Mouse (Mus musculus): ENCODE data around the gene Prrxl1. TPM values are rescaled to one million over a fixed set of nuclear protein-coding genes. Genes with fewer than 3 reads are reported as not detected.
A peak's percentile ranks its signal among the peaks of the same experiment; 100 is the strongest.

Prrxl1 gene
- polyA plus RNA-seq, 1 experiment from 2014 or later, result 0.46 TPM

GRCm38 (mm10) chr14:32587013-32587784 lies 12.0 kb upstream of the Prrxl1 start:
- Histone ChIP-seq H3K9ac (ENCODE audit: low read length) (no peak overlapping the region), H3K27ac (ENCODE audit: low read length) (no peak overlapping the region), H3K4me2 (ENCODE audit: low read depth, low read length) (no peak overlapping the region), H3K27me3 (ENCODE audit: control insufficient read depth, insufficient read depth, low read length) (no peaks in the 10 kb centered on the region), H3K4me3 (replicated peaks; ENCODE audit: low read length) (no peak overlapping the region), H3K4me1 (ENCODE audit: control insufficient read depth, insufficient read depth, low read length) (no peaks in the 10 kb centered on the region), H3K36me3 (ENCODE audit: control insufficient read depth, insufficient read depth, low read length) (no peaks in the 10 kb centered on the region), H3K9me3 (replicated peaks; ENCODE audit: control insufficient read depth, low read length) (no peaks in the 10 kb centered on the region)
- WGBS, result 15% methylated on average over 10 of the region's 10 CpGs
- ATAC-seq (ENCODE audit: insufficient read depth, low FRiP score), result peak; percentile 21; the same call in 1 of the 2 replicates

- no peaks in the 10 kb centered on the region for H3K9me3 ChIP-seq (replicated peaks; ENCODE audit: control insufficient read depth, low read length)
- H3K4me3 ChIP-seq (replicated peaks; ENCODE audit: low read length), result no peak overlapping the region
- no peak overlapping the region for H3K9ac ChIP-seq (ENCODE audit: low read length)
- peaks cover 13% of the 10 kb centered on the region for H3K27me3 ChIP-seq (ENCODE audit: control insufficient read depth, insufficient read depth, low read length)
- H3K36me3 ChIP-seq (ENCODE audit: control insufficient read depth, insufficient read depth, low read length), result no peaks in the 10 kb centered on the region
- 58% methylated on average over 3 of the region's 3 CpGs for WGBS
- H3K4me1 ChIP-seq (ENCODE audit: control insufficient read depth, insufficient read depth, low read length), result no peaks in the 10 kb centered on the region
- H3K4me2 ChIP-seq (ENCODE audit: low read depth, low read length), result no peak overlapping the region
- H3K27ac ChIP-seq (ENCODE audit: low read length), result no peak overlapping the region
- no peak for ATAC-seq (ENCODE audit: insufficient read depth, low FRiP score)
Observed at GRCm38 (mm10) chr14:32590377-32590776, 8.8 kb upstream of the Prrxl1 start.

DNA sequence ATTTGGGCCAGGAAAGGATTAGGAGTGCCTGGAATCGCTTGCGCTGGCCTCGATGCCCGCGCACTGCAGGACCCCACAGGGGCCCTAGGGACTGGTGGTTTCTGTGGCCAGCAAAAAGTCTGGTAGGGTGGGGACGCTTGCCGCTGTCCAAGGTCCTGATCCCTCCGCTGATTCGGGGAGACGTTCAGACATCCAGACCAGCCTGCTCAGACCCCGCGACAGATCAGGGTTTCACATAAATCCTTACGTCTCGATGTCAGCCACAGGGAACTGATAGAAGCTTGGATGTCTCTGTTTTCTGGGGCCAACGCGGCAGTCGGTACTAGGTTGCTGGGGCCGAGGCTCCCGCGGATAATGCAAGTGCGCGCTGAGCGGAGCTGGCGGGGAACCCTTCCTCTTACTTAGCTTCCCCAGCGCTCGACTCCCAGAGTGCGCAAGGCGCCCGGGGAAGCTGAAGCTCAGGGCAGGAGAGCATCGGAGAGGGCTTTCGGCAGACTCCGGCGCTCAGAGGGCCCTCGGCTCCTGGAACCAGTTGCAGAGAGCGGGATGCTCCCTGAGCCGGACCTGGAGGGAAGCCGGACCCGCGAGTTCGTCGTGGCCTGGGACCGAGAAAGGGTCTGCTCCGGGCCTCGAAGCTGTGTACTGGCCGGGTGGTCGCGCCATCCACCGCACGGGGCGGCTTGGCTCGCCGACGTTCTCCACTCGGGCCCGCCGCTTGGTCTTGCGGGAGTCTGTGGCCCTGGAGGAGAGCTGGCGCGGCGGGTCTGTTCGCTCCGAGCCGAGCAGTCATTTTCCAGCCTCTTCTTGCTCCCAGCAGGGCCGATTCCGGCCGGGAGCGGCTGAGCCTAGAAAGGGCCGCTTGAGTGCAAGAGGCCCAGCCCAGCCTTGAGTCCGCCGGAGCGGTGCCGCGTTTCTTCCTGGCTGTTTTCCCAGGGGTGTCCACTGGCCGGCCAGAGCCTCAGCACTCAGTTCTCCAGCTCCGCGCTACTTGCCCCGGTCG lies 1.7 kb upstream of the Prrxl1 start:
- WGBS, result under 1% methylated on average over 78 of the region's 78 CpGs
- Histone ChIP-seq H3K4me3 (replicated peaks; ENCODE audit: low read length) (peak overlapping the region; percentile 10), H3K27ac (ENCODE audit: low read length) (no peak overlapping the region), H3K9ac (ENCODE audit: low read length) (no peak overlapping the region), H3K36me3 (ENCODE audit: control insufficient read depth, insufficient read depth, low read length) (no peaks in the 10 kb centered on the region), H3K9me3 (replicated peaks; ENCODE audit: control insufficient read depth, low read length) (no peaks in the 10 kb centered on the region), H3K27me3 (ENCODE audit: control insufficient read depth, insufficient read depth, low read length) (peaks cover 70% of the 10 kb centered on the region), H3K4me2 (ENCODE audit: low read depth, low read length) (peak overlapping the region; percentile 39), H3K4me1 (ENCODE audit: control insufficient read depth, insufficient read depth, low read length) (peaks cover 3% of the 10 kb centered on the region; the same call in 1 of the 2 replicates)
- peak; percentile 58; the same call in 1 of the 2 replicates for ATAC-seq (ENCODE audit: insufficient read depth, low FRiP score)

- no peaks in the 10 kb centered on the region for H3K9me3 ChIP-seq (replicated peaks; ENCODE audit: control insufficient read depth, low read length)
Observed at GRCm38 (mm10) chr14:32598437-32599219, 579 bp upstream of the Prrxl1 start.

GRCm38 (mm10) chr14:32600110-32600509 lies 903 bp downstream of the Prrxl1 start:
- Histone ChIP-seq H3K9ac (ENCODE audit: low read length) (no peak overlapping the region), H3K4me2 (ENCODE audit: low read depth, low read length) (no peak overlapping the region), H3K36me3 (ENCODE audit: control insufficient read depth, insufficient read depth, low read length) (no peaks in the 10 kb centered on the region), H3K4me3 (replicated peaks; ENCODE audit: low read length) (no peak overlapping the region), H3K9me3 (replicated peaks; ENCODE audit: control insufficient read depth, low read length) (no peaks in the 10 kb centered on the region), H3K27me3 (ENCODE audit: control insufficient read depth, insufficient read depth, low read length) (peaks cover 69% of the 10 kb centered on the region), H3K27ac (ENCODE audit: low read length) (no peak overlapping the region), H3K4me1 (ENCODE audit: control insufficient read depth, insufficient read depth, low read length) (peaks cover 3% of the 10 kb centered on the region; the same call in 1 of the 2 replicates)
- WGBS, result 6% methylated on average over 16 of the region's 16 CpGs
- no peak for ATAC-seq (ENCODE audit: insufficient read depth, low FRiP score)

More at GRCm38 (mm10) chr14:32598437-32599219, 579 bp upstream of the Prrxl1 start:
- H3K27me3 ChIP-seq (ENCODE audit: control insufficient read depth, insufficient read depth, low read length), result peaks cover 72% of the 10 kb centered on the region
- no peak for ATAC-seq (ENCODE audit: insufficient read depth, low FRiP score)
- WGBS, result 7% methylated on average over 23 of the region's 23 CpGs
- no peak overlapping the region for H3K4me3 ChIP-seq (replicated peaks; ENCODE audit: low read length)
- H3K27ac ChIP-seq (ENCODE audit: low read length), result no peak overlapping the region
- no peak overlapping the region for H3K9ac ChIP-seq (ENCODE audit: low read length)
- no peak overlapping the region for H3K4me2 ChIP-seq (ENCODE audit: low read depth, low read length)
- H3K4me1 ChIP-seq (ENCODE audit: control insufficient read depth, insufficient read depth, low read length), result peaks cover 3% of the 10 kb centered on the region; the same call in 1 of the 2 replicates
- no peaks in the 10 kb centered on the region for H3K36me3 ChIP-seq (ENCODE audit: control insufficient read depth, insufficient read depth, low read length)

- Histone ChIP-seq H3K27ac (ENCODE audit: low read length) (no peak overlapping the region), H3K4me3 (replicated peaks; ENCODE audit: low read length) (no peak overlapping the region), H3K36me3 (ENCODE audit: control insufficient read depth, insufficient read depth, low read length) (no peaks in the 10 kb centered on the region), H3K27me3 (ENCODE audit: control insufficient read depth, insufficient read depth, low read length) (peaks cover 19% of the 10 kb centered on the region), H3K9ac (ENCODE audit: low read length) (no peak overlapping the region), H3K4me2 (ENCODE audit: low read depth, low read length) (no peak overlapping the region), H3K9me3 (replicated peaks; ENCODE audit: control insufficient read depth, low read length) (no peaks in the 10 kb centered on the region), H3K4me1 (ENCODE audit: control insufficient read depth, insufficient read depth, low read length) (no peaks in the 10 kb centered on the region)
- WGBS, result 59% methylated on average over 15 of the region's 15 CpGs
- ATAC-seq (ENCODE audit: insufficient read depth, low FRiP score), result no peak
Observed at GRCm38 (mm10) chr14:32605508-32605907, 6.3 kb downstream of the Prrxl1 start.

DNA sequence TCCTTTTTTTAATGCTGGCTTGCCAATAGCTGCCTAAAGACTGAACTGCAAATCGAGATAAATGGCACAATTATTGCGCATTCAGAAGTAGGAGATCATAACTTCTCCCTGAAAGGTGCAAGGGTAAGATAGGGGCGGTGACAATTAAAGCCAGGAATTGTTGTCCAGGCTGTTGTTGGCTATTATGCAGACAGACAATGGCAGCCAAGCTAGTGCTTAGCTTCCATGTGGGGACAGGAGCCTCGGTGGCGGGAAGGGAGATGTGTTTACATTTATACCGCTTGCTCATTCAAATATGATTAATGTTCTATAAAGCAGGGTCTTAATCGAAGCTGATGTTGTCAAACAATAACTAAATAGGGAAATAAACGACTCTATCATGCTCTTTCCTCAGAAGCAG lies 7.1 kb downstream of the Prrxl1 start:
- 50% methylated on average over 8 of the region's 8 CpGs for WGBS
- H3K27ac ChIP-seq (ENCODE audit: low read length), result no peak overlapping the region
- peaks cover 12% of the 10 kb centered on the region for H3K27me3 ChIP-seq (ENCODE audit: control insufficient read depth, insufficient read depth, low read length)
- no peak overlapping the region for H3K4me3 ChIP-seq (replicated peaks; ENCODE audit: low read length)
- H3K9ac ChIP-seq (ENCODE audit: low read length), result no peak overlapping the region
- no peak overlapping the region for H3K4me2 ChIP-seq (ENCODE audit: low read depth, low read length)
- ATAC-seq (ENCODE audit: insufficient read depth, low FRiP score), result no peak
- no peaks in the 10 kb centered on the region for H3K9me3 ChIP-seq (replicated peaks; ENCODE audit: control insufficient read depth, low read length)
- no peaks in the 10 kb centered on the region for H3K4me1 ChIP-seq (ENCODE audit: control insufficient read depth, insufficient read depth, low read length)
- H3K36me3 ChIP-seq (ENCODE audit: control insufficient read depth, insufficient read depth, low read length), result no peaks in the 10 kb centered on the region

DNA sequence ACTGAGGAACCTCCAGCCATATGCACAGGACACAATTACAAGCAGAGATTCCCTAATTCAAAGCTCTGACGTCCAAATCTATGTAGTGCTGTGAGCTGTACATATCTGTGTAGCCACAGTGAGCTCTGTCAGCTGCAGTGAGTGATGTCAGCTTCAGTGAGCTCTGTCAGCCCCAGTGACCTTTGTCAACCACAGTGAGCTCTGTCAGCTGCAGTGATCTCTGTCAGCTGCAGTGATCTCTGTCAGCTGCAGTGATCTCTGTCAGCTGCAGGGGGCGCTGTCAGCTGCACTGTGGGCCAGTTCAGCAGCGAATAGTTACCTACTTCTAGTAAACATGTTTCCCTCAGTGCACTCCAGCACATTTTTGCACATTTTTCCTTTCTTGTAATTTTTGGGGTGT lies 10.2 kb downstream of the Prrxl1 start:
- 14% methylated on average over 3 of the region's 3 CpGs for WGBS
- Histone ChIP-seq H3K27ac (ENCODE audit: low read length) (no peak overlapping the region), H3K27me3 (ENCODE audit: control insufficient read depth, insufficient read depth, low read length) (no peaks in the 10 kb centered on the region), H3K9me3 (replicated peaks; ENCODE audit: control insufficient read depth, low read length) (no peaks in the 10 kb centered on the region), H3K4me2 (ENCODE audit: low read depth, low read length) (no peak overlapping the region), H3K36me3 (ENCODE audit: control insufficient read depth, insufficient read depth, low read length) (no peaks in the 10 kb centered on the region), H3K9ac (ENCODE audit: low read length) (no peak overlapping the region), H3K4me3 (replicated peaks; ENCODE audit: low read length) (no peak overlapping the region), H3K4me1 (ENCODE audit: control insufficient read depth, insufficient read depth, low read length) (no peaks in the 10 kb centered on the region)
- no peak for ATAC-seq (ENCODE audit: insufficient read depth, low FRiP score)
